Mouse (Mus musculus) embryonic fibroblast, embryonic 13.5 days (primary cell): Measurements from ENCODE around the gene Ddx11. TPM values are rescaled to one million over a fixed set of nuclear protein-coding genes. Genes with fewer than 3 reads are reported as not detected.
A peak's percentile ranks its signal among the peaks of the same experiment; 100 is the strongest.

ENCODE experiments used
- H3K27ac ChIP-seq: 2 replicates; pipeline ENCODE4 v1.5.1; 2012; ENCODE audit warnings: low read length, control low read depth, inconsistent platforms; ENCODE audit not compliant: insufficient read depth
- H3K4me1 ChIP-seq: 2 replicates; pipeline ENCODE4 v1.6.1; 2011; ENCODE audit warnings: low read length; ENCODE audit not compliant: control insufficient read depth, insufficient read depth
- H3K4me3 ChIP-seq: 2 replicates; pipeline ENCODE4 v1.5.1; 2011; ENCODE audit warnings: mild to moderate bottlenecking, control low read depth, low read length; ENCODE audit not compliant: insufficient read depth
- CTCF ChIP-seq: IDR thresholded peaks from 2 replicates; pipeline ENCODE4 v1.5.1; 2011; ENCODE audit warnings: mild to moderate bottlenecking, control low read depth, low read length, moderate library complexity, borderline replicate concordance; ENCODE audit not compliant: insufficient read depth
- POLR2A ChIP-seq: IDR thresholded peaks from 2 replicates; pipeline ENCODE4 v1.6.1; 2011; ENCODE audit warnings: low read depth, mild to moderate bottlenecking, control low read depth, low read length, moderate library complexity
- polyA plus RNA-seq: library from polyadenylated mRNA; stranded (reverse); fragments of >200 nt; gene quantifications from 2 replicates; pipeline ENCODE4 v1.2.4, GENCODE M21; 2011; ENCODE audit warnings: low read depth; ENCODE audit not compliant: missing spikeins, insufficient read length

Gene Ddx11
- 8.9 and 9.4 TPM in 2 replicates for polyA plus RNA-seq

DNA sequence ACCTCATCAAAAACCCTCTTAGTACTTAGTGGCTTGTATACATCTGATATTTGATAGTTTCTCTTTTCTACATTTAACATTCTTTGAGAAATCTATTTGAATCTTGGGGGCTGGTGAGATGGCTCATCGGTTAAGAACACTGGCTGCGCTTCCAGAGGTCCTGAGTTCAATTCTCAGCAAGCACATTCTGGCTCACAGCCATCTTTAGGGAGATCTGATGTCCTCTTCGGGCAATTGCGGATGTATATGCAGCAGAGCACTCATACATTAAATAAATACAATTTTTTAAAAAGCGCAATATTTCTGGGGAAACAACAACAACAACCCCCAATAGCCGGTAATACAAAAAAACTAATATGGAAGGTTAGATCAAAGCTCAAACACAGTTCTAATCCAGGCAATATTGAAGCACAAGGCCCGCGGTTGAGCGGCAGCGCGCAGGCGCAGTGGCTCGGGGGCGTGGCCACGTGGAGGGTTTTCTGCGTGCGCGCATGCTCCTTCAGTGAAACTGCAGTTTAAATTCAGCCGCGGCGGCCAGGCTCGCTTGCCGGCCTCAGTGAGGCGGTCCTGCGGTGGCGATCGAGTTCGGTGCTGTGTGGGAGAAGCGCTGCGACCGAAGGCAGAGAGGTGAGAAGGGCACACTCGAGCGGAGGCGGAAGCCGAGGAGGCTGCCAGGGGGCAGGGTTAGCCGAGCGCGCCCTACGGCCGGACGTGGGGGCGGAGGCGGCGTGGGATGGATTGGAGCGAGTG is at the start of gene Ddx11:
Gene Ddx11 (plus strand): TSS at position 455 of the 750 bp plus-strand sequence.
- peak within 1 kb of the TSS; percentile 60 for H3K4me3 ChIP-seq
- H3K4me1 ChIP-seq, result peaks cover 2% of the 10 kb centered on the region; the same call in 1 of the 2 replicates
- TF ChIP-seq CTCF (no peak), POLR2A (peak; percentile 95)
- peak within 1 kb of the TSS; percentile 49 for H3K27ac ChIP-seq

- TF ChIP-seq POLR2A (no peak), CTCF (no peak)
- H3K27ac ChIP-seq, result no peak overlapping the region
- H3K4me3 ChIP-seq, result no peak overlapping the region
- H3K4me1 ChIP-seq, result no peaks in the 10 kb centered on the region; the same call in 1 of the 2 replicates
Observed at GRCm38 (mm10) chr17:66073971-66074370, 49.3 kb upstream of the Ddx11 start.

DNA sequence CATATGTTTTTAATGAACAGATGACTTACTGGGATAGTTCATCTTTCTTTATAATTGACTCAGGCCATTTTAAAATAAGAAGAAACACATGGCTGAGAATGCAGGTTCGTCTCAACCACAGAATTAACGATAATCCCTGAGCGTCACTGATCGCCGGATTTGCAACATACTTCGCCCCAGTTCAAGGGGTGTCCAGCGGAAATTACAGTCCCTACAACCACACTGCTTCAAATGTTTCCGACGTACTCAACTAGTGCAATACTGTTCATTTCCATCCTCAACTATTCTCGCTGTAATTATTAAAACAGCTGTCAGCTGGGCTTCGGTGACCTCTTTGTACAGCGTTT is 47.5 kb upstream of the Ddx11 start:
- H3K27ac ChIP-seq, result peak overlapping the region; percentile 89
- TF ChIP-seq POLR2A (no peak), CTCF (no peak)
- no peaks in the 10 kb centered on the region; the same call in 1 of the 2 replicates for H3K4me1 ChIP-seq
- H3K4me3 ChIP-seq, result peak overlapping the region; percentile 99

- H3K4me1 ChIP-seq, result no peaks in the 10 kb centered on the region; the same call in 1 of the 2 replicates
- H3K27ac ChIP-seq, result peak overlapping the region; percentile 89
- no peak for TF ChIP-seq CTCF
- no peak for TF ChIP-seq POLR2A
- H3K4me3 ChIP-seq, result peak overlapping the region; percentile 99
Observed at GRCm38 (mm10) chr17:66076174-66076927, 47.0 kb upstream of the Ddx11 start.

GRCm38 (mm10) chr17:66076934-66077333 is 46.4 kb upstream of the Ddx11 start, which contains the start of gene Ankrd12:
TSS of gene Ankrd12 (minus strand) at chr17:66077089.
- Histone ChIP-seq H3K27ac (peak within 1 kb of the TSS; percentile 89), H3K4me3 (peak within 1 kb of the TSS; percentile 99), H3K4me1 (no peaks in the 10 kb centered on the region; the same call in 1 of the 2 replicates)
- TF ChIP-seq CTCF, result no peak
- peak; percentile 42 for TF ChIP-seq POLR2A

DNA sequence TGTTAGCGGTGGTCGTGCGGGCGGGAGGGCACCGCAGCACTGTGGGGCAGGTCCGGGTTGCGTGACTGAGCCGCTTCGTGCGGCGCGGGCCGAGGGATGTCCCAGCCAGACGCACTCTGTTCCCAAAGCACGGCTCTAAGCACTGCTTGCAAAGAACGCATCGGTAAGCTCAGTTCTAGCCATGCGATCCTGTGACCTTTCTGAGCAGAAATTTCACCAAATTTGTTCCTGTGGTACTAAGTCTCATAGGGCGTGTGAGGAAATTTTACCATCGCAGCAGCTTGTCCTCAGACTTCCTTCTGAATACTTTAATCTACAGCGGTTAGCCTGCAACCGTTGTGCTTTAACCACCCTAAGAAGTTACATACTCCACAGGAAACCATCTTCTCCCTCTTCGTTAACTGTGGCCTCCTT is 45.9 kb upstream of the Ddx11 start:
- Histone ChIP-seq H3K27ac (peak overlapping the region; percentile 84), H3K4me1 (no peaks in the 10 kb centered on the region; the same call in 1 of the 2 replicates)

GRCm38 (mm10) chr17:66084486-66084885 is 38.8 kb upstream of the Ddx11 start:
- H3K4me3 ChIP-seq, result no peak overlapping the region
- H3K4me1 ChIP-seq, result no peaks in the 10 kb centered on the region
- TF ChIP-seq POLR2A (no peak), CTCF (no peak)
- H3K27ac ChIP-seq, result no peak overlapping the region

More for the DNA sequence above, 45.9 kb upstream of the Ddx11 start:
- peak overlapping the region; percentile 90 for H3K4me3 ChIP-seq
- TF ChIP-seq CTCF, result no peak

- Histone ChIP-seq H3K4me1 (no peaks in the 10 kb centered on the region), H3K27ac (no peak overlapping the region), H3K4me3 (no peak overlapping the region)
- no peak for TF ChIP-seq POLR2A
- TF ChIP-seq CTCF, result no peak
Observed at GRCm38 (mm10) chr17:66085038-66085437, 38.3 kb upstream of the Ddx11 start.

GRCm38 (mm10) chr17:66090251-66090650 is 33.1 kb upstream of the Ddx11 start:
- H3K4me3 ChIP-seq, result no peak overlapping the region
- no peak overlapping the region for H3K27ac ChIP-seq
- no peaks in the 10 kb centered on the region for H3K4me1 ChIP-seq
- TF ChIP-seq POLR2A (no peak), CTCF (no peak)

DNA sequence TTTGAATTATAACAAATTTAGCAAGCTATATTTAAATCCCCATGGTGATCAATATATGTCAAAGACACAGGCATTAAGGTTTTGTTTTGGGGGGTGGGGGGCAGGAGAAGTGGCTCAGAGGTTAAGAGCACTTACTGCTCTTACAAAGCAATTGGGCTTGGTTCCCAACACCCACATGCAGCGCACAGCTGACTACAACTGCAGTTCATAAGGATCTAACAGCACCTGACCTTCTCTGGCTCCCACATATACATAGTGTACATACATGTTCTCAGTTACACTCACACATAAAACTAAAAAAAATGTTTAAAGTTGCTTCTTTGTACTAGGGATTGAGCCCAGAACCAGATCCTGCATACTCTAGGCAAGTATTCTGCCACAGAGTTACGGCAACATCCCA is 31.9 kb upstream of the Ddx11 start:
- Histone ChIP-seq H3K27ac (no peak overlapping the region), H3K4me3 (no peak overlapping the region), H3K4me1 (no peaks in the 10 kb centered on the region)
- TF ChIP-seq POLR2A (no peak), CTCF (no peak)
